21 mouse cellular contexts compared by ENCODE assay signal in the genomic region with DNA sequence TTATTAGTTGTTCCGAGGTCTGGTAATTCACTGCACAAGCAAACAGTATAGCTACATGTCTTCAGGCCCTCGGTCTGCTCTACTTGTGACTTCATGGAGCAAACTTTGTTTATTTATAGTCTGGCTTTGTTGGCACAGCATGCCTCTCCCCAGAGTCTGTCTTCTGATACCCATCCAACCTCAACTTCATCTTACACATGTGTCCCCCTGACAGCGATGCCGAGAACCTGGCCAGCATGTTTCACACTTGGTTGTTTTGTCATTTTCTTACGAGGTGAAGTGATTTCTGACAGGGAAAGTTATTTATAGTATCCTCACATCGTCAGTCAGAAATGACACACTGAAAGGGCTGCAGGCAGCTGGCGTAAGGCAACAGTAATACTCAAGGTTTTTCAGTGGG.
DNase-seq lines count a peak whose midpoint lies in the region; ATAC-seq lines count a peak whose summit lies in the region.
"Had no signal": no experiment of that assay in that cellular context is flagged by ENCODE, and none has a peak within 500 bp of the region (broad histone marks: within the 10 kb centered on the region; RNA-seq: fewer than 3 reads in every experiment).

No protein-coding gene starts in this region.

- no peak overlapping the region for H3K9ac ChIP-seq in heart, embryonic 11.5 days (ENCODE audit: low read depth, low read length)
- no peak overlapping the region for H3K9ac ChIP-seq in heart, embryonic 14.5 days (ENCODE audit: low read length)
- H3K9ac ChIP-seq: forebrain, embryonic 15.5 days; hindbrain, embryonic 13.5 days; intestine, embryonic 15.5 days; liver, embryonic 13.5 days; midbrain, embryonic 15.5 days had no signal

- no peak overlapping the region for H3K4me3 ChIP-seq in heart, embryonic 11.5 days (ENCODE audit: low read depth, low read length)
- no peak overlapping the region for H3K4me3 ChIP-seq in heart, embryonic 14.5 days (ENCODE audit: control insufficient read depth in 1 of 2, insufficient read depth in 1 of 2, low read depth in 1 of 2, low read length in 2 of 2)
- H3K4me3 ChIP-seq in limb, embryonic 10.5 days = no peak overlapping the region
- H3K4me3 ChIP-seq: erythroblast, embryonic 14.5 days; forebrain, embryonic 15.5 days; hindbrain, embryonic 13.5 days; intestine, embryonic 15.5 days; liver, embryonic 13.5 days; midbrain, embryonic 15.5 days had no signal

- peaks cover 27% of the 10 kb centered on the region for H3K27me3 ChIP-seq in heart, embryonic 11.5 days (ENCODE audit: control insufficient read depth, insufficient read depth, low read length)
- H3K27me3 ChIP-seq in heart, embryonic 14.5 days (ENCODE audit: control insufficient read depth, insufficient read depth, low read length) = peaks cover 15% of the 10 kb centered on the region
- H3K27me3 ChIP-seq in limb, embryonic 10.5 days (ENCODE audit: low read depth, poor library complexity, severe bottlenecking) = no peaks in the 10 kb centered on the region
- H3K27me3 ChIP-seq: forebrain, embryonic 15.5 days; hindbrain, embryonic 13.5 days; intestine, embryonic 15.5 days; liver, embryonic 13.5 days; midbrain, embryonic 15.5 days had no signal

- no peaks in the 10 kb centered on the region for H3K36me3 ChIP-seq in heart, embryonic 11.5 days (ENCODE audit: control insufficient read depth, insufficient read depth, low read length)
- no peaks in the 10 kb centered on the region for H3K36me3 ChIP-seq in heart, embryonic 14.5 days (ENCODE audit: control insufficient read depth, insufficient read depth, low read length)
- H3K36me3 ChIP-seq in limb, embryonic 10.5 days = no peaks in the 10 kb centered on the region
- H3K36me3 ChIP-seq: forebrain, embryonic 15.5 days; hindbrain, embryonic 13.5 days; intestine, embryonic 15.5 days; liver, embryonic 13.5 days; midbrain, embryonic 15.5 days had no signal

- H3K9me3 ChIP-seq in heart, embryonic 11.5 days (replicated peaks; ENCODE audit: control insufficient read depth, low read length) = no peaks in the 10 kb centered on the region
- H3K9me3 ChIP-seq in heart, embryonic 14.5 days (ENCODE audit: control insufficient read depth, low read length) = no peaks in the 10 kb centered on the region
- H3K9me3 ChIP-seq in limb, embryonic 10.5 days (replicated peaks) = no peaks in the 10 kb centered on the region
- H3K9me3 ChIP-seq: forebrain, embryonic 15.5 days; hindbrain, embryonic 13.5 days; intestine, embryonic 15.5 days; liver, embryonic 13.5 days; midbrain, embryonic 15.5 days had no signal

- H3K4me1 ChIP-seq in heart, embryonic 11.5 days (ENCODE audit: control insufficient read depth, insufficient read depth, low read length) = 0 out of 2 replicates have a peak, but pooled peaks cover 3% of the 10 kb centered on the region
- H3K4me1 ChIP-seq in heart, embryonic 14.5 days (ENCODE audit: control insufficient read depth in 2 of 2, insufficient read depth in 2 of 2, low read length in 2 of 2) = peaks cover 3 to 17% of the 10 kb centered on the region in 2 experiments; a peak in 3 of 4 replicates
- H3K4me1 ChIP-seq in limb, embryonic 10.5 days = no peaks in the 10 kb centered on the region
- H3K4me1 ChIP-seq: hindbrain, embryonic 13.5 days; intestine, embryonic 15.5 days; liver, embryonic 13.5 days; midbrain, embryonic 15.5 days had no signal

- DNase-seq in heart, postnatal 36 days = no peak
- peak; percentile 36 for DNase-seq in adipocyte (ENCODE audit: low spot score)
- DNase-seq in lung, postnatal 10 days = peak; percentile 65
- DNase-seq in limb, embryonic 10.5 days (ENCODE audit: low spot score) = no peak
- no peak for DNase-seq in left cerebral cortex, postnatal 4 days
- DNase-seq: adrenal gland, adult 8-10 months; cerebellum, adult 11-12 months; cerebellum, postnatal 36 days; gastrocnemius, postnatal 14 days; kidney, postnatal 4 days; liver, embryonic 13.5 days; retina, postnatal 1 day had no signal

- no peak overlapping the region for H3K4me2 ChIP-seq in heart, embryonic 11.5 days
- H3K4me2 ChIP-seq in heart, embryonic 14.5 days (ENCODE audit: low read length) = peak overlapping the region; percentile 27; the same call in 1 of the 2 replicates
- H3K4me2 ChIP-seq: forebrain, embryonic 15.5 days; hindbrain, embryonic 13.5 days; intestine, embryonic 15.5 days; liver, embryonic 13.5 days; midbrain, embryonic 15.5 days had no signal

- ATAC-seq in heart, embryonic 11.5 days (replicated peaks; ENCODE audit: insufficient number of reproducible peaks, low FRiP score, low TSS enrichment) = peak; percentile 56; the same call in 1 of the 2 replicates
- peak; percentile 73; the same call in 1 of the 2 replicates for ATAC-seq in heart, embryonic 14.5 days (ENCODE audit: insufficient number of reproducible peaks, insufficient read depth, low FRiP score, low read depth)
- no peak for ATAC-seq in inflammation-experienced regulatory T-cells, adult 6 months
- ATAC-seq: CD4-positive, CD25-positive, alpha-beta regulatory T cell, adult 4 months; forebrain, embryonic 15.5 days; intestine, embryonic 15.5 days; midbrain, embryonic 15.5 days had no signal

- intact Hi-C loops in heart, postnatal 36 days (cut with DNase I) = no loop called here
- intact Hi-C loops in left cerebral cortex, postnatal 4 days (cut with DNase I) = no loop called here

- whole genome bisulfite sequencing in heart, embryonic 11.5 days (ENCODE audit: insufficient replicate concordance) = 36% methylated on average over 7 of the region's 7 CpGs
- WGBS in heart, embryonic 14.5 days = 26% methylated on average over 7 of the region's 7 CpGs
- 72% methylated on average over 7 of the region's 7 CpGs for WGBS in limb, embryonic 10.5 days

- H3K27ac ChIP-seq in heart, embryonic 11.5 days (ENCODE audit: low read depth, low read length) = no peak overlapping the region
- H3K27ac ChIP-seq in heart, embryonic 14.5 days (replicated peaks in 1 of 2; ENCODE audit: control insufficient read depth in 1 of 2, insufficient read depth in 1 of 2, low read depth in 2 of 2, low read length in 2 of 2) = peak overlapping the region; percentile 56 to 85
- H3K27ac ChIP-seq in limb, embryonic 10.5 days = no peak overlapping the region
- H3K27ac ChIP-seq: forebrain, embryonic 15.5 days; hindbrain, embryonic 13.5 days; intestine, embryonic 15.5 days; liver, embryonic 13.5 days; midbrain, embryonic 15.5 days had no signal

Comparison
In these comparisons a context has a peak if more than half of its experiments do, and no peak if none do; other contexts are left out.
1. H3K27ac ChIP-seq: peak in heart, embryonic 14.5 days (2 of 2); none in heart, embryonic 11.5 days (single experiment) and limb, embryonic 10.5 days (single experiment).
2. DNase-seq: peak in adipocyte (single experiment) and lung, postnatal 10 days (single experiment); none in heart, postnatal 36 days (0 of 2), limb, embryonic 10.5 days (single experiment) and left cerebral cortex, postnatal 4 days (single experiment).